8 mouse cellular contexts compared by ENCODE assay signal in genomic region chr19:24898737-24899577, GRCm38 (mm10). TPM values are rescaled to one million over a fixed set of nuclear protein-coding genes. Genes with fewer than 3 reads are reported as not detected.
DNase-seq lines count a peak whose midpoint lies in the region; ATAC-seq lines count a peak whose summit lies in the region.
"Had no signal": no experiment of that assay in that cellular context is flagged by ENCODE, and none has a peak within 500 bp of the region (broad histone marks: within the 10 kb centered on the region; RNA-seq: fewer than 3 reads in every experiment).

No protein-coding gene starts in this region.

- no peak overlapping the region for H3K9ac ChIP-seq in forebrain, embryonic 14.5 days (ENCODE audit: low read length)
- H3K9ac ChIP-seq in limb, embryonic 11.5 days (ENCODE audit: low read length) = no peak overlapping the region
- no peak overlapping the region for H3K9ac ChIP-seq in stomach, embryonic 15.5 days

- H3K9me3 ChIP-seq in forebrain, embryonic 14.5 days (replicated peaks; ENCODE audit: control insufficient read depth, low read length) = no peaks in the 10 kb centered on the region
- no peaks in the 10 kb centered on the region for H3K9me3 ChIP-seq in limb, embryonic 11.5 days (ENCODE audit: control insufficient read depth, low read length)
- H3K9me3 ChIP-seq in stomach, embryonic 15.5 days = no peaks in the 10 kb centered on the region

- H3K4me2 ChIP-seq in forebrain, embryonic 14.5 days (ENCODE audit: low read length) = peak overlapping the region; percentile 74
- H3K4me2 ChIP-seq in limb, embryonic 11.5 days (ENCODE audit: low read depth, severe bottlenecking) = peak overlapping the region; percentile 71; the same call in 1 of the 2 replicates
- peak overlapping the region; percentile 69 for H3K4me2 ChIP-seq in stomach, embryonic 15.5 days

- H3K36me3 ChIP-seq in forebrain, embryonic 14.5 days (ENCODE audit: control insufficient read depth, insufficient read depth, low read length) = no peaks in the 10 kb centered on the region
- H3K36me3 ChIP-seq in limb, embryonic 11.5 days (ENCODE audit: control insufficient read depth, insufficient read depth, low read length) = no peaks in the 10 kb centered on the region
- H3K36me3 ChIP-seq in stomach, embryonic 15.5 days = no peaks in the 10 kb centered on the region

- H3K27ac ChIP-seq in forebrain, embryonic 14.5 days (ENCODE audit: low read depth, low read length) = no peak overlapping the region
- no peak overlapping the region for H3K27ac ChIP-seq in limb, embryonic 11.5 days (replicated peaks; ENCODE audit: low read depth, low read length)
- H3K27ac ChIP-seq in stomach, embryonic 15.5 days = no peak overlapping the region

- peaks cover 11% of the 10 kb centered on the region; the same call in 1 of the 2 replicates for H3K4me1 ChIP-seq in forebrain, embryonic 14.5 days (ENCODE audit: control insufficient read depth, insufficient read depth, low read length)
- peaks cover 7% of the 10 kb centered on the region; the same call in 1 of the 2 replicates for H3K4me1 ChIP-seq in limb, embryonic 11.5 days (ENCODE audit: control insufficient read depth, insufficient read depth, low read length)
- peaks cover 23% of the 10 kb centered on the region for H3K4me1 ChIP-seq in stomach, embryonic 15.5 days

- 2% methylated on average over 34 of the region's 34 CpGs for WGBS in forebrain, embryonic 14.5 days
- 4% methylated on average over 34 of the region's 34 CpGs for WGBS in limb, embryonic 11.5 days
- 4% methylated on average over 34 of the region's 34 CpGs for WGBS in stomach, embryonic 15.5 days

- peaks cover 73% of the 10 kb centered on the region for H3K27me3 ChIP-seq in forebrain, embryonic 14.5 days (replicated peaks; ENCODE audit: control insufficient read depth, insufficient read depth, low read length)
- H3K27me3 ChIP-seq in limb, embryonic 11.5 days (ENCODE audit: control insufficient read depth, insufficient read depth, low read length) = peaks cover 59% of the 10 kb centered on the region
- peaks cover 73% of the 10 kb centered on the region for H3K27me3 ChIP-seq in stomach, embryonic 15.5 days (replicated peaks)

- peak; percentile 23 for DNase-seq in right cerebral cortex, postnatal 25 days
- DNase-seq in right cerebral cortex, postnatal 10 days (ENCODE audit: low spot score in 2 of 2) = no peak
- peak; percentile 45 for DNase-seq in forebrain, embryonic 14.5 days (ENCODE audit: low spot score)
- no peak for DNase-seq in limb, embryonic 11.5 days (ENCODE audit: low spot score)
- DNase-seq in layer of hippocampus, adult 8-10 months (ENCODE audit: low spot score in 2 of 2) = no peak
- DNase-seq in spleen, adult 18-20 months = no peak

- H3K4me3 ChIP-seq in forebrain, embryonic 14.5 days (ENCODE audit: low read depth, low read length) = peak overlapping the region; percentile 36
- H3K4me3 ChIP-seq in limb, embryonic 11.5 days (ENCODE audit: low read depth, low read length) = peak overlapping the region; percentile 32; the same call in 1 of the 2 replicates
- peak overlapping the region; percentile 37 for H3K4me3 ChIP-seq in stomach, embryonic 15.5 days (replicated peaks)

- no peak for ATAC-seq in forebrain, embryonic 14.5 days
- no peak for ATAC-seq in limb, embryonic 11.5 days (ENCODE audit: insufficient number of reproducible peaks, low FRiP score, low TSS enrichment, low read depth)
- ATAC-seq in stomach, embryonic 15.5 days (ENCODE audit: insufficient read depth, low FRiP score, low read depth) = no peak

RNA-seq across cellular contexts. Expression of gene Foxd4, which starts 2.0 kb away (rescaled TPM):
- not detected in 2 replicates for polyA plus RNA-seq in forebrain, embryonic 14.5 days (2014; fragmentation: Nextera tagmentation; extraction: Ambion mirVana)
- polyA plus RNA-seq in limb, embryonic 11.5 days (2014; fragmentation: Nextera tagmentation; extraction: Ambion mirVana) = not detected in 2 replicates
- polyA plus RNA-seq in stomach, embryonic 15.5 days (2015; fragmentation: Nextera tagmentation; extraction: Ambion mirVana) = not detected in 2 replicates
- not detected for total RNA-seq in layer of hippocampus, adult 8-10 months (2022)
- total RNA-seq: left cerebral cortex, postnatal 36 days had no signal

RNA-seq across cellular contexts. Expression of gene Gm10053, which starts 23.5 kb away (rescaled TPM):
- polyA plus RNA-seq in forebrain, embryonic 14.5 days (2014; fragmentation: Nextera tagmentation; extraction: Ambion mirVana) = 238 and 267 TPM in 2 replicates
- polyA plus RNA-seq in limb, embryonic 11.5 days (2014; fragmentation: Nextera tagmentation; extraction: Ambion mirVana) = 250 and 263 TPM in 2 replicates
- 251 and 260 TPM in 2 replicates for polyA plus RNA-seq in stomach, embryonic 15.5 days (2015; fragmentation: Nextera tagmentation; extraction: Ambion mirVana)
- total RNA-seq in layer of hippocampus, adult 8-10 months (2022) = 100 to 1,000 TPM; 158 to 199 (median 174) TPM

RNA-seq across cellular contexts. Expression of gene Pgm5, which starts 37.3 kb away (rescaled TPM):
- polyA plus RNA-seq in forebrain, embryonic 14.5 days (2014; fragmentation: Nextera tagmentation; extraction: Ambion mirVana) = 0.25 and 0.36 TPM in 2 replicates
- 1.6 and 1.7 TPM in 2 replicates for polyA plus RNA-seq in limb, embryonic 11.5 days (2014; fragmentation: Nextera tagmentation; extraction: Ambion mirVana)
- polyA plus RNA-seq in stomach, embryonic 15.5 days (2015; fragmentation: Nextera tagmentation; extraction: Ambion mirVana) = 10.9 and 11.9 TPM in 2 replicates
- 1 to 10 TPM; 4.2 to 6.2 (median 5.7) TPM for total RNA-seq in layer of hippocampus, adult 8-10 months (2022)

Comparison
In these comparisons a context has a peak if more than half of its experiments do, and no peak if none do; other contexts are left out.
1. DNase-seq: peak in right cerebral cortex, postnatal 25 days (single experiment) and forebrain, embryonic 14.5 days (single experiment); none in right cerebral cortex, postnatal 10 days (0 of 2), limb, embryonic 11.5 days (single experiment), layer of hippocampus, adult 8-10 months (0 of 2) and spleen, adult 18-20 months (0 of 2).
2. Peak in every context shown above with its lines, with median percentiles within 50 percentile points of each other: H3K4me2 ChIP-seq and H3K4me3 ChIP-seq.